Mouse (Mus musculus): Measurements from ENCODE around the gene Cant1. TPM values are rescaled to one million over a fixed set of nuclear protein-coding genes. Genes with fewer than 3 reads are reported as not detected.

Gene Cant1
- total and polyA plus RNA-seq, 3 experiments = 26.0 to 145 (median 34.4) TPM

- H3K27me3 ChIP-seq (ENCODE audit: control insufficient read depth in 1 of 2, insufficient read depth in 2 of 2, low read length in 2 of 2) = no peaks in the 10 kb centered on the region; a peak in 1 of 4 replicates
- H3K4me1 ChIP-seq (ENCODE audit: control insufficient read depth in 1 of 2, insufficient read depth in 2 of 2, low read length in 2 of 2) = peaks cover 2 to 13% of the 10 kb centered on the region in 2 experiments; a peak in 3 of 4 replicates
- TF ChIP-seq POLR2AphosphoS5 (IDR thresholded peaks at IDR 0.05; ENCODE audit: borderline replicate concordance, low read depth, low read length) (no peak), RCOR1 (IDR thresholded peaks at IDR 0.05; ENCODE audit: low read depth, low read length) (no peak), CHD2 (IDR thresholded peaks at IDR 0.05; ENCODE audit: low read length) (no peak), MAX (IDR thresholded peaks at IDR 0.05; ENCODE audit: low read length) (no peak), USF2 (IDR thresholded peaks at IDR 0.05; ENCODE audit: borderline replicate concordance in 1 of 2, insufficient read depth in 1 of 2, low read depth in 1 of 2, low read length in 2 of 2) (no peak), ELF1 (IDR thresholded peaks at IDR 0.05; ENCODE audit: low read depth, low read length) (no peak), BHLHE40 (IDR thresholded peaks at IDR 0.05; ENCODE audit: borderline replicate concordance, low read depth, low read length) (no peak), NRF1 (IDR thresholded peaks at IDR 0.05; ENCODE audit: insufficient read depth, low read depth, low read length, poor library complexity, severe bottlenecking) (no peak), UBTF (IDR thresholded peaks at IDR 0.05; ENCODE audit: borderline replicate concordance, insufficient read depth, low read depth, low read length) (no peak), SIN3A (IDR thresholded peaks at IDR 0.05; ENCODE audit: low read length) (no peak), SMC3 (IDR thresholded peaks at IDR 0.05; ENCODE audit: low read depth, low read length) (no peak), ZMIZ1 (IDR thresholded peaks at IDR 0.05; ENCODE audit: low read depth, low read length) (no peak), CTCF (IDR thresholded peaks at IDR 0.05 in 2 of 3, conservative IDR thresholded peaks at IDR 0.05 in 1 of 3; ENCODE audit: control insufficient read depth in 1 of 3, insufficient read depth in 1 of 3, low read depth in 2 of 3, low read length in 3 of 3, poor library complexity in 1 of 3, severe bottlenecking in 1 of 3) (no peak), USF1 (IDR thresholded peaks at IDR 0.05; ENCODE audit: low read depth, low read length) (no peak), MYB (IDR thresholded peaks at IDR 0.05; ENCODE audit: low read depth, low read length) (no peak), GABPA (IDR thresholded peaks at IDR 0.05; ENCODE audit: low read depth, low read length) (no peak)
- H3K79me2 ChIP-seq (ENCODE audit: control insufficient read depth, insufficient read depth, low read length, poor library complexity) = no peaks in the 10 kb centered on the region
- no peak overlapping the region for H3K4me3 ChIP-seq (ENCODE audit: control insufficient read depth in 1 of 2, insufficient read depth in 1 of 2, low read depth in 2 of 2, low read length in 2 of 2)
- H3K9ac ChIP-seq (ENCODE audit: control insufficient read depth, low read depth, low read length, poor library complexity, severe bottlenecking) = no peak overlapping the region
- DNase-seq (ENCODE audit: low read depth, low spot score) = no peak
- no peak overlapping the region for H3K27ac ChIP-seq (ENCODE audit: control insufficient read depth, low read depth, low read length)
- no peaks in the 10 kb centered on the region for H3K9me3 ChIP-seq (replicated peaks; ENCODE audit: insufficient read depth, low read length)
- H3K36me3 ChIP-seq (ENCODE audit: control insufficient read depth in 1 of 2, insufficient read depth in 2 of 2, low read length in 2 of 2) = peaks cover 0 to 5% of the 10 kb centered on the region in 2 experiments; a peak in 2 of 4 replicates
Observed at GRCm38 (mm10) chr11:118426765-118427164, 7.9 kb upstream of the Cant1 start.

DNA sequence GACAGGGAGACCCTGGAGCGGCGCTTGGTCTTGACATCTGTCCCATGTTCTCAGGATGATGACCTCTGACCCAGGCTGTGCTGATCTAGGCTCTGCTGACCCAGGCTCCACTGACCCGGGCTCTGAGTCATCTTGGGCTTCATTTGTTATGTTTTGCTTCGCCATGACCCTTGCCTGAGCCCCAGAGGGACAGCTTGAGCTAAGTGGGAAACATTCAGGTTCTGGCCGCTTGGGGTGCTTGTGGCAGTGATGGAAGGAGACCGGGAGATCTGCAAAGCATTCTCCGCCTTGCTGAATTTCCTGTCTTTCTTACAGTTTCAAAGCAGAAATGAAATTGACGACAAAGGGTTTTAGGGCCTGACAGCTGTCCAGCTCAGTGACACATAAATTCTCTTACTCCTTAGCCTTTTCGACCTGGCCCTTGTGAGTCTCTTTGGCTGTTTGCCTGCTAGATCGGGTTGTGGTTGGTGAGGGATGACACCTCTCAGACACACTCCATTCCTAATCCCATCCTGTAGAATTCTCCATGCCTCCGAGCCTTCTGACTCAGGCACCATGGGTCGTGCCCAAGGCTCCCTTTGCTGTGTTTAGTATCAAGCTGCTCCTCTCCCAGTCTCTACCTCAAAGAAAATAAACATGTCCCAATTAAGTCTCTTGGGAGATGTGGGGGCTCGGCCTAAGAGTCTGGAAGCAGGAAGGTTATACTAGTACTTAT lies 5.9 kb upstream of the Cant1 start:
- H3K9ac ChIP-seq (ENCODE audit: control insufficient read depth, low read depth, low read length, poor library complexity, severe bottlenecking) = no peak overlapping the region
- H3K4me3 ChIP-seq (ENCODE audit: control insufficient read depth in 1 of 2, insufficient read depth in 1 of 2, low read depth in 2 of 2, low read length in 2 of 2) = no peak overlapping the region
- H3K79me2 ChIP-seq (ENCODE audit: control insufficient read depth, insufficient read depth, low read length, poor library complexity) = no peaks in the 10 kb centered on the region
- H3K9me3 ChIP-seq (replicated peaks; ENCODE audit: insufficient read depth, low read length) = no peaks in the 10 kb centered on the region
- no peak for TF ChIP-seq GATA1 (IDR thresholded peaks at IDR 0.05; ENCODE audit: low read depth, low read length)
- TF ChIP-seq RCOR1 (IDR thresholded peaks at IDR 0.05; ENCODE audit: low read depth, low read length) = no peak
- no peak for TF ChIP-seq USF2 (IDR thresholded peaks at IDR 0.05; ENCODE audit: borderline replicate concordance in 1 of 2, insufficient read depth in 1 of 2, low read depth in 1 of 2, low read length in 2 of 2)
- no peak for TF ChIP-seq USF1 (IDR thresholded peaks at IDR 0.05; ENCODE audit: low read depth, low read length)
- no peak for TF ChIP-seq SMC3 (IDR thresholded peaks at IDR 0.05; ENCODE audit: low read depth, low read length)
- no peak for TF ChIP-seq ELF1 (IDR thresholded peaks at IDR 0.05; ENCODE audit: low read depth, low read length)
- TF ChIP-seq POLR2AphosphoS5 (IDR thresholded peaks at IDR 0.05; ENCODE audit: borderline replicate concordance, low read depth, low read length) = no peak
- TF ChIP-seq HCFC1 (IDR thresholded peaks at IDR 0.05; ENCODE audit: low read depth, low read length) = no peak
- TF ChIP-seq RAD21 (IDR thresholded peaks at IDR 0.05; ENCODE audit: low read depth, low read length) = no peak
- H3K36me3 ChIP-seq (ENCODE audit: control insufficient read depth in 1 of 2, insufficient read depth in 2 of 2, low read length in 2 of 2) = peaks cover 0 to 7% of the 10 kb centered on the region in 2 experiments; a peak in 2 of 4 replicates
- no peak for DNase-seq (ENCODE audit: low read depth, low spot score)
- H3K27ac ChIP-seq (ENCODE audit: control insufficient read depth, low read depth, low read length) = no peak overlapping the region
- H3K4me1 ChIP-seq (ENCODE audit: control insufficient read depth in 1 of 2, insufficient read depth in 2 of 2, low read length in 2 of 2) = peaks cover 2 to 10% of the 10 kb centered on the region in 2 experiments; a peak in 3 of 4 replicates
- no peaks in the 10 kb centered on the region; a peak in 1 of 4 replicates for H3K27me3 ChIP-seq (ENCODE audit: control insufficient read depth in 1 of 2, insufficient read depth in 2 of 2, low read length in 2 of 2)

Data from MEL (cell line).